Mouse (Mus musculus): ENCODE measurements around the gene Ggta1.

DNA sequence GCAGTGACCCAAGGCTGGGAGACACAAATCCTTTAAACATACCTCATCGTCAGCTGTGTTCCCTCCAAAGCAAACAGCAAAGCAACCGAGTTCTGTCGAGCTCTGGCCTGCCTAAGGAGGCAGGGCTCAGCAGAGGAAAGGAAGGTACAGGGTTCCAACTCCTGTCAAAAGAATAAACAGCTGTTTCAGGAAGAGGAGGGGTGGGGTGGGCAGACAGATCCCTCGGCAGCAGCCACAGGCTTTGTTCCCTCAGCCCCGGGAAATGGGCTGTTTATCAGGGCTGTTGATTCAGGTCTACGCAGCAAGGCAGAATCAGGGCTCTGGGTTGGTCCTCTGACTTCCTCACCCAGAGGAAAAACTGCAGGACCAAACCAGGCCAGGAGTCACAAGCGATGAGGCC, 30.6 kb downstream of the Ggta1 start:
- TF ChIP-seq CTCF (IDR thresholded peaks at IDR 0.05; ENCODE audit: low read depth, low read length) = no peak
- TF ChIP-seq POLR2A (IDR thresholded peaks at IDR 0.05; ENCODE audit: borderline replicate concordance, low read depth, low read length) = no peak
